Mouse (Mus musculus) WW6 (cell line): ENCODE measurements around the gene Olfr1411.

Experiments
- DNase-seq: peaks from one replicate; pipeline ENCODE4 v3.0.0-alpha.2; 2013; ENCODE audit warnings: low read depth, low spot score

Gene Olfr1411

DNA sequence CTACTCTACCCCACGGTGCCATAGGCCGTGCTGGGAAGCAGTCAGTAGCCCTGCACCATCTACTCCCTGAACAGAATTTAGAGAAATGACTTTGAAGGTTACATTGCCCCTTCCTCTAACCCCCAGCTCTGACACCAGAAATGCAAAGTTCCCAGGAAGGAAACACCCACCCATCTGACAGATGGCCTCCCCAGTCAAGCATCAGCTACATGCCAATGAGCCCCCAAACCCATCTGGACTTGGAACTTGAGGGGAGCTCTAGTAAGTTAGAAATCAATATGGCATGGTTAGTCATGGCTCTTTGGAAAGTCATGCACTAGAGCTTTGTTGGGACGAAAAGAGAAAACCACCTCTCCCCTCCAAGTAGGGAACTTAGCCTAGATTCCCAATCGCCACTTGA is 44.5 kb downstream of the Olfr1411 start:
- DNase-seq = no peak

DNA sequence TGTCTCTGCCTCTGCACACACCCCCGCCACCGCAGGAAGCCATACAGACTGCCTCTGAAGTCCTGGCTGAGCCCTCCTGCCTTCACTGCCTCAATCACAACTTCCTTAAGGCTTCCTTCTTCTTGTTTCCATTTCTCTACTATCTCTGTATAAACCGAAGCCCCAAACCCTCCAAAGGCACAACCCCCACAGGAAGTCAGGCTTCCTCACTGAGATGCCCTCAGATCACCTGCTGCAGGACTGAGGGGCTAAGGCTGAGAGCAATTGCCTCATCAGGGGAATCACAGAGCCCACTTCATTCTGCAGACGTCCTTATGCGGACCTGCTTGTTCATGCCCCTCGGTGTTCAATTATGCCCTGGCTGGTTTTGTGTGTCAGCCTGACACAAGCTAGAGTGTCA is 46.2 kb downstream of the Olfr1411 start:
- DNase-seq = no peak

DNA sequence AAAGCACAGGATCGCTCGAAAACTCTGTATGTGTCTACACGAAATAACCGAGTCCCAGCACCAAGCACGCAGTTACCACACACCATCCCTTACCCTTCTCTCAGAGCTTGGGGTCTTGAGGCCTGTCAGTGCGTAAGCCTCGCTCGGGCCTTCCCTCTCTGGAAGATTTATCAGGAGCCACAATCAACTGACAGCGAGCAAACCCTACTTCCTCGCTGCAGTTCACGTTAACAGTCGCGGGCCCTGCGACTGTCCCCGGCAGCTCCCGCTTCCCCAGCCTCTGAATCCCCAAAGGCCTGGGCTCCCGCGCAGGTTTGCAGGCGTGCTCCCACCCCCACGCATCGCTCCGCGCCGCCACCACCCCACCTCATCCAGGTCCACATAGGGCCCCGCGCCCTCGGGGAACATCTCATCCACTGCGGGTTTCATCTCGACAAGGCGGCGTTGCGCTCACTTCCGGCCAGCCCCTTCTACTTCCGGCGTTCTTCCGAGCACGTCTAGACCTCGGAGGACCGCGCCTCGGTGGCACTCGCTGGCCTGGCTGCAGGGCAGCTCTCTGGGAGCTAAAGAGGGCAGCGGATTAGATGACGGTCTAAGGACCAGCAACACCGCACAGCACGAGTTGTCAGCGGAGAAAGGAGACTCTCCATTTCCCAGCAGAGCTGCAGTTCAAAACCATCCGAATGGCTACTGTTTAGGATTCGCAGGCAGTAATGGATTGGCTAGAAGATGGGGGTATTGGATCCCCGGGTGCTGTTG is 47.5 kb downstream of the Olfr1411 start, which contains the start of gene Cops9:
TSS of gene Cops9 (minus strand) at position 472 of the 759 bp plus-strand sequence.
- peak; percentile 55 for DNase-seq

DNA sequence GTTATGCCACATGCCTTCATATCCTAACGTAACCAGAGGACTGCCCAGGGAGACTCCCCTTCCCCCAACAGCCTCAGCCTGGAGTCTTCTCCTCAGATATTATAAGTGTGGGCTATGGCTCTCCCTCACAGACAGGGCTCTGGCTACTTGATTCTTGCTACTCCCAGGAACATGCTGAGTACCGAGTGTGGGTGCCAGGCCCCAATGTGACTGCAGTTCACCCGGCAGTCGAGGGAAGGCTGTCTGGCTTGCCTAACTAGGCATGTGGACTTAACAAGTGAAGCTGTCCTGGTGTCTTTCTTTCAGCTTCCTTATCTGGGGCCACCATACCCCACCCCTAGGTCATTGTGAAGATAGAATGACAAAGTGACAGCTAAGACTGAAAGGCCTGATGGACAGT is 49.5 kb downstream of the Olfr1411 start:
- DNase-seq = no peak

DNA sequence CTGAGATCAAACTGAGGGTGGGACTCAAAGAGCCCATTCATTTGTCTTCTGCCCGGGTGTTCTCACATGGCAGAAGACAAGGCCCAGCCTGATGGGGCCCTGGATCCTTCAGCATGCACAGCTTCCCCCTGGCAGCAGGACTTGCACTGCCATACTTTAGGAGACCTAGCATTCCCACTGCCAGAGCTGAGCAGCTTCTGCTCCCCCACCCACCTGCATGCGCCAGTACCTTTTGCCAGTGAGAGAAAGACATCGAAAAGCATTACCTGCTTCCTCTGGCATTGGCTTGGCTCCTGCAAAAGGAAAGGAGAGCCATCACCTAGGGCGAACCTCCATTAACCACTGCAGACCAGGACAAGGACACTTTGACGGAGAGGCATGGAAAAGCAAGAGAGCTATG is 50.7 kb downstream of the Olfr1411 start:
- DNase-seq = no peak

DNA sequence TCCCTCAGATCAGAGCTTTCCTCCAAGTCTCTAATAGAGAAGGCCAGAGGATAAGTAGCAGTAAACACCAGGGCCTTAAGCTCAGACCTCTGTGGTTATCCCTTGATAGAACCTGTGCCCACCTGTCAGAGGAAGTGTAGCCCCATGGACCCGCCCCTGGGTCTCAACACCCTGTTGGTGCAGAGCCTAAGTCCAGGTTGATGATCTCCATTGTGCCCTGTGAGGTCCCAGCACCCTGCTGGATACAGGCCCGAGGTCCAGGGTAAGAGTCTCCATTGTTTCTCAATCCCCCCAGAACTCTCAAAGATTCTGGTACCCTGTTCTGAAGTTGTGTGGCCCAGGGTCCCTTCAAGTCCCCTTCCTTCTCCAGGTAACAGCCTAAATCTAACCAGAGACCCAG is 51.9 kb downstream of the Olfr1411 start:
- DNase-seq = no peak

DNA sequence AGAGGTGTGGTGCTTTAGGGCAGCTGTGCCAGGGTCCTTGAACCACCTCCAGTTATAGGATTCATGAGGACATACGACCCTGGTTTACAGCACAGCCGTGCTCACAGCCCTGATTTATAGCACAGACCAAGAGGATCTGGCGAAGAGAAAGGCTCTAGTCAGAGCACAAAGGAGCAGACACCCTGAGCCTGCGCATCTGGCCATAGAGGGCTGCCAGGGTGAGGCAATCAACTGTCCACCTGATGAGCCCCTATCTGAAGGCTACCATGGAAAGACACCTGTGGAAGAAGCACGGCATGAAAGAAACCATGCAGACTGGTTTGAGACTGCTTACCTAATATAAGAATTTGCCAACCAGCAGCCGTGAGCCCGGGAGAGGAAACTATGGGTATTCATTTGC is 52.4 kb downstream of the Olfr1411 start:
- no peak for DNase-seq

DNA sequence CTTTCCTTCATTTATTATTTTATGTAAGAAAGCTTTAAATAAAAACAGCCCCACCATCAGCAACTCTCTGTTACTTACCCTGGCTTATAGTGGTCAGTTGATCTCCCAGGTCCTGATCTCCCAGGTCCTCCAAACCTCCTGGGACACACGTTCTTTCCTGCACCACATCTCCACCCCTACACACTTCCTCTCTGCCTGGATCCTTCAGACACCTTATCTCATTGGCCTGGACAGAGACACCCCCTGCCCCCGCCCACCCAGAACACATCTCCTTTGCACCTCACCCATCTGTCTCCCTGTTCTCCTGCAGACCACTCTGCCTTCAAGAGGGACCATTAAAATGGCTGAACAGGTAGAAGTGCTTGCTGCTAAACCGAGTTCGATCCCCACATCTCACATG is 52.8 kb downstream of the Olfr1411 start:
- DNase-seq = no peak
